Mouse (Mus musculus): Measurements from ENCODE around the gene Dpysl5.
"Not testable (repeated sequence)": the region's sequence is repeated elsewhere in the genome, so short reads cannot be mapped to it uniquely, and the experiment has no call there.

Dpysl5 gene

DNA sequence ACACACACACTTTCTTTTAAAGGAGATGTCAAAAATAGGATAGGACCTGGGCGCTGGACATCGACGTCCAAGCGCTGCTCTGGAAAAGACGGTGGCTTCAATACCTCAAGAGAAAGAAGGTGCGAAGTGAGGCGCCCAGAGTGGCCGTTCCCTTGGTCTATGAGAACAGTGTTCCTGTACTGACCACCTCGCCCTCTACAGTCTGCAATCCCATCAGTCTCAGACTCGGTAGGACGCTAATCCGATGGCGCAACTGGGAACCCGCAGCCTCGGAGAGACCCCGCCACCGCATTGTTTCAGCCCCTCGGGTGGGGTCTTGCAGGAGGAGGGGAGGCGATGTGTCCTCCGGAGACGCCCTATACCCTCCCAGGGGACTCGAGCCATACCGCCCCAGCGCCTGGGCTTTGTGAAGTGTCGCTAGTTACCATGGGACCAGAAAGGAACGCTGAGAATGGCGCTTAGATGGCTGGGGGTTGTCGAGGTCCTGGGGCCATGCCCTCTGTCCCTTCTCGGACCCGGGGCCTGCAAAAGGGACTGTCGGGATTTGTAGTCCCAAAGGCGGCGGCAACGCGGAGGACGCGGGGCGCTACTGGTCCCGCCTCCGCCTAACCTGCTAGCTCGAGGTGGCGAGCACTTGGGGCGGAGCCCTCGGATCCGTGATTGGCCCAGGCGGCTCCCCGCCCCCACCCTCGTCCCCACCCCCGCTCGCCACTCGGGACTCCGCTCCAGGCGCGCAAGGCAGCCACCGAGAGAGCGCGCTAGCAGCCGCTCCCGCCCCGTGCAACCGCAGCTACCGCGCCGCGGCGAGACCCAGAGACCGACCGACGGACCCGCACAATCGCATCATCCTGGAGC, at the start of gene Dpysl5:
Dpysl5 (plus strand) TSS at position 418 of the 855 bp plus-strand sequence.
- no peak for DNase-seq (ENCODE audit: extremely low read depth, low read depth, low spot score)

DNA sequence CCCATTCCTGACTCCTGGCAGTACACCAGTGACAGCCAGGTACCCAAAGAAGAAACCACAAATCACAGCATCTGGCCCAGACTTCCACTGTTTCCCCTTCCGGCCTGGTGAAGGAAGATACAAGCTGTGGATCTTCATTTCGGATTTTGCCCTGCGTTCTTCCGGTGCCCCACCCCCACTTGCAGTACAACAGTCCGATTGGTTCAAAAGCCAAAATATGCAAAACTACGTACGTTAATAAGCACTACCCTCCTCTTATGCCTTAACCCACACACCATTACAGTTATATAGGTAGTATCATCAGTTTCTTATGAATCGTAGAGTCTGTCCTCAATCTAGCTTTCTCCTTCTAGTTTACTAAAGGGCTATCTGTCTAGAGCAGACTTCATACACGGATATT, 46.0 kb upstream of the Dpysl5 start:
- no peak for DNase-seq (ENCODE audit: extremely low read depth, low read depth, low spot score)

DNA sequence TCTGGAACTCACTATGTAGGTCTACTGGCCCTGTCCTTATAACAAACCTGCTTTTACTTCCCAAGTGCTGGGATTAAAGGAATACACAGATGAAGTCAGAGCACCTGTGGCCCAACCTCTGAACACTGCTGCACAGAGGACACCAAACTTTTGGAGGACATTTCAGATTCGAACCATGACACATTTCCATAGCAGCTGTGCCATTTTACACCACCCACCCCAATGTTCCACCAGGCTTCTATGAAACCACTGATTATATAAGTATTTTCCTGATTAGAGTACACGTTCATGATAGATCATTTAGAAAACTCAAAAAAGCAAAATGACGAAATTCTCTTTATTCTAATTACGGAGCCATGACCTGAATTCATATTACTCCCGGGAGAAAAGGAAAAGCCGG, 45.4 kb upstream of the Dpysl5 start:
- DNase-seq (ENCODE audit: extremely low read depth, low read depth, low spot score): no peak

DNA sequence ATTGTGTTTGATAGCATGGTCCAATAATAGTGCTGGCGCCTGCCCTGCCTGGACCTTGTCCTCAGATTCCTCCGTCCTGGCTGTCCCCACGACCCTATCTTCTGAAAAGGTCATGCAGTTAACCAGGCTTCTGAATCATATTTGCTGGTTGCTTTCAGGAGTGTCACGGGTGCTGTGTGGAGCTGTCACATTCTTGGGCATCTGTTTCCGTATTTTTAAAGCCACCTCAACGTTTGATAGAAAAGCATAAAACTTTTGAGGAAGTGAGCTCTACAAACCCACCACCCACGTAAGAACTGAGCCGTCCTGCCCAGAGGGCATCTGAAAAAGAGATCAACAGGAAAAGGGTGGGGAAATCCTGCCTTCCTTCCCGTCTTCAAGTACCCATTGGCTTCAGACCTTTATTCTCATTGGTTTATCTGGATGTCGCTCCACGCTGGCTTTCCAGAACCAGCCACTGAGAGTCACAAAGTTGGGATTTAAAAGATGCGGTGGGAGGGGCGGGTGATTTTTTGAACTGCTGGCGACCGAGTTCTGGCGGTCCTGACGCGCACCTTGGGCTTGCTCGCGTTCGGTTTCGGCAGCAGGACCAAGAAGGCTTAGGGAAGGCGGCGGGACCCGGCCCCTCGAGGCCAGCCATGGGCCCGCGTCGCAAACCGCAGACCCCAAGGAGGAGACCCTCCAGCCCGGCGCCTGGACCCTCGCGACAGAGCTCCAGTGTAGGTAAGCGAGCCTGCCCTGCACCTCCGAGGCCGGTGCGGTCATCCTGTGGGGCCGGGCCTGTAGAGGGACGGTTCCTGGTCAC, 44.8 kb upstream of the Dpysl5 start, which contains the start of gene Cenpa:
Cenpa (plus strand) TSS at position 387 of the 805 bp plus-strand sequence.
- peak; percentile 94 for DNase-seq (ENCODE audit: extremely low read depth, low read depth, low spot score)

DNA sequence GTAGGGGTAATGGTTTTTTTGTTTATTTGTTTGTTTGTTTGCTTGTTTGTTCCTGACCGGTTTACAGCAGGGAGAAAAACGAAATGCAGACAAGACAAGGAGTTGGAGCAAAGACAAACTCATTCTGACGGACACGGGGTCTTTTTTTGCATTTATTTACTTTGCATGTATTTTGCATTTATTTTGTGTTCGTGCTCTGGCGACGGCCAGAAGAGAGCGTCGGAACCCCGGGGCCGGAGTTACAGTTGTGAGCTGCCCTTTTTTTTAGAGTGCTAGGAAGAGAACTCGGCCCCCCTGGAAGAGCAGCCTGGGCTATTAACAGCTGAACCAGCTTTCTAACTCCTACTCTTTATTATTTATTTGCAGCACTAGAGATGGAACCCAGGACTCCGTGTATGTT, 44.1 kb upstream of the Dpysl5 start:
- DNase-seq (ENCODE audit: extremely low read depth, low read depth, low spot score): no peak

DNA sequence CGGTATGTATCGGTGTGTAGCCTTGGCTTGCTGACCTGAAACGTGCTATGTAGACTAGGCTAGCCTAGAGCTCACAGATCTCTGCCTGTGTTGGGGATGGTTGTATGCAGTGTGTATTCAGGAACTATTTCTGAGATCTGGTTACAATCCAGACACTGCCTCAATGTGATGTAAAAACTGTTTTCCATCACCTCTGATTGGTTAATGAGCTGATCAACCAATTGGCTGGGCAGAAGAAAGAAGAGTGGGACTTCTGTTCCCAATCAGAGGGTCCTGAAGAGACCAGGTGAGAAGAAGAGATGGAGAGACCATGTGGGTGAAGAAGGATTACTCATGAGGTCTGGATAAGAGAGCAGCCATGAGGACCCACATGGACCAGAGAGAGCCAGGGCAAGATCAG, 43.7 kb upstream of the Dpysl5 start:
- DNase-seq (ENCODE audit: extremely low read depth, low read depth, low spot score): no peak

DNA sequence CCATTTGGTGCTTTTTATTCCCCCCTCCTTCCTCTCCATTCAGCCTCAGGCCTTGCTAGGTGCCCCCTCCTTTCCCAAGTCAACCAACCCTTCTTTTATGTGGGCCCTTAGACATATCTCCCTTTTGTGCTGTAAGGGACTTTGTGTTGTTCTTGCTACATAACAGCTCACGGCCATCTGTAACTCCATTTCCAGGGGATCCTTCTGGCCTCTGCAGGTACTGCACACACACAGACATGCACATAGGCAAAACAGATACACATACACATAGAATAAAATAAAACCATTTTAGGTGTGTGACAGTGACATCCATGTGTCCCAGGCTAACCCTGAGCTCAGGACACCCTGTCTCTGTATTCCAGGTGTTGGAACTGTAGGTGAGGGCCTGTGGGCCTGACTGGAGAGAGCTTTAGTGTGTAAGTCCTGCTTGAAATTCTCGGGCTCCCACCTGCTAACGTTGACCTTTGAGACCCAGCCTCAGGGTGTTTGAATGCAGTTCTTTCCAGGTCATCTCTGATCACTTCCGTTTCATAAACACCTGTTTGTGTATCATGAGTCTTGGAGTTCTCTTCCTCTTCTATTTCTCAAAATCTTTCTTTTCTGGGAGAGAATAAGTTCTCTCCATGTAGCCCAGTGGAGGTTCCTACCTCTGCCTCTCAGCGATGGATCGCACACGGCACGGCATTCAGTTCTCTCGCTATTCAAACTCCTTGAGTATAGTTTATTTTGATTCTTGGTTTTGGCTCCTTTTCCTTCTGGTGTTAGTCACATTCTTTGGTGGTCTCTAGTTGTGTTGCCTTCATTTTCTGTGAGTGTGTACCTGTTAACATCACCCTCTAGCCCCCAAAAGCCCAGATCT, 42.5 kb upstream of the Dpysl5 start:
- DNase-seq (ENCODE audit: extremely low read depth, low read depth, low spot score): no peak

DNA sequence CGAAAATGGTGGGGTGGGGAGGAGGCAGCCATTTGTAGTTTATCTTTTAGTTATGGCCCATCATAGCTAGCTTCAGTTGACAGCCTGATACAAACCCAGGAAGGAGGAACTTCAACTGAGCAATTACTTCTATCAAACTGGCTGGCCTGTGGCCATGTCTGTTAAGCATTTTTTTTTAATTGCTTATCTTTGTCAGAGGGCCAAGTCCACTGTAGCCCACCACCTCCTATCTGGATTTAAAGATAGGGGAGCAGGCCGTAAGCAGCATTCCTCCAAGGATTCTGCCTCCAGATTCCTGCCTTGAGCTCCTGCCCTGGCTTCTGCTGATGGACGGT, 41.9 kb upstream of the Dpysl5 start:
- no peak for DNase-seq (ENCODE audit: extremely low read depth, low read depth, low spot score)

DNA sequence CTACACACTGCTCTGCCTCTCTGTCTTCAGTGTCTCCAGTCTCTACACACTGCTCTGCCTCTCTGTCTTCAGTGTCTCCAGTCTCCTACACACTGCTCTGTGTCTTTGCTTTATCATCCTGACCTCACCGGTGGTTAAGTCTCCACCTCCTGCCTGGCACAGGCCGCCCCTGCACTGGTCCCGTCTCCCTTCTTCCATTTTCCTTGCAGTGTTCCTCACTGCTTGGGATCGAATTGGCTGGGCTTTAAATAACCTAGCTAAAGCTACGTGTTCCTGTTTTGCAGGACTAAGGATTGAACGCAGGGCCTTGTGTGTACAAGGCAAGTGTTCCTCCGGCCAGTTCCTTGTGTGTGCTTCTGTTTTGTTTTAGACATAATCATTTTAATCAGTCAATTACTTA, 41.3 kb upstream of the Dpysl5 start:
- no peak for DNase-seq (ENCODE audit: extremely low read depth, low read depth, low spot score)

DNA sequence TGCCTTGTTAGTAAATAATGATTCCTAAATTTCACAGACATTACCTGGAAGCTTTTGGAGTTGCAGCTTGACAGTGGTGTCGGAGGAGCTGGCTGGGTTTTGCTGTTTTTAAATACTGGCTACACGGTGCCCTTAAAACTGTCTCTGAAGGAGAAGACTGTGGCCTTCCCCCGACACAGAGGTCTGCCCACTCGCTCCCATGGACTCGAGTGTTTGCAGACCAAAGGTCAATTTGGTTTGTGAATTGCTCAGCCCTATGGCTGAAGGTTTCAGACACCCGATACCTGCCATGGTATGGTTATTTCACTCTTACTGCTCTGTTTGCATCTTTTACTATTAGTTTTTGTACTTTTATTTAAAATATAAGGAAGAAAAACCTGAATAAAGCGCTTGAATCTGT, 37.4 kb upstream of the Dpysl5 start:
- DNase-seq (ENCODE audit: extremely low read depth, low read depth, low spot score): no peak

DNA sequence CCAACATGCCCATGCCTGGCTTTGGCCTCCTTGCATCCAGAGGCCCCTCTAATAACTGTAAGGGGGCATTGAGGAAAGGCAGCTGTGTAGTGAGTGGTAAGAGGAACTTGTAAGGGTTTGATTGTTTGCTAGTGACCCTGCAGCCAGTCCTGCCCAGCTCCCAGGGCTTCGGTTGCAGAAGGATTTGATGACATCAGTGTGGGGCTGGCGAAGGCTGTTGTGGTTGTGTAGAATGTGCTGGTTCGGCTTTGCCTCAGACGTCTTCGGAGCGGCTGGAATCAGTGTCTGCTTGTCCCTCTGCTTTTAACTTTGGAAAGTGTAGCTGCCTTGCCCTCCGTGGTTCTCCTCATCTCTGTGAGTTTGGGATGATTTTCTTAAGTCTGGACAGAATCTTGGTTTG, 34.6 kb upstream of the Dpysl5 start:
- no peak for DNase-seq (ENCODE audit: extremely low read depth, low read depth, low spot score)

DNA sequence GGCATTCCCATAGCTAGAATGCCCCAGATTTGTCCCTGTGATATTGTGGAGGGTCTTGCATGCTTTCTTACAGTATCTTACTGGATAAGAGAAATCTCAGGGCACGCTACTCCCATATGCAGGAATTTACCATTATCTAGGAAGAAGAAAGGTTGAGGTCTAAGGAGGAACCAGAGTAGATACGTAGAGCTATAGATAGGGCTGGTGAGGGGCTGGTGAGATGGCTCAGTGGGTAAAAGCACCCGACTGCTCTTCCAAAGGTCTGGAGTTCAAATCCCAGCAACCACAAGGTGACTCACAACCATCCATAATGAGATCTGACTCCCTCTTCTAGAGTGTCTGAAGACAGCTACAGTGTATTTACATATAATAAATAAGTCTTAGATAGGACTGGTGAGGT, 33.3 kb upstream of the Dpysl5 start:
- not testable (repeated sequence) for DNase-seq (ENCODE audit: extremely low read depth, low read depth, low spot score)

DNA sequence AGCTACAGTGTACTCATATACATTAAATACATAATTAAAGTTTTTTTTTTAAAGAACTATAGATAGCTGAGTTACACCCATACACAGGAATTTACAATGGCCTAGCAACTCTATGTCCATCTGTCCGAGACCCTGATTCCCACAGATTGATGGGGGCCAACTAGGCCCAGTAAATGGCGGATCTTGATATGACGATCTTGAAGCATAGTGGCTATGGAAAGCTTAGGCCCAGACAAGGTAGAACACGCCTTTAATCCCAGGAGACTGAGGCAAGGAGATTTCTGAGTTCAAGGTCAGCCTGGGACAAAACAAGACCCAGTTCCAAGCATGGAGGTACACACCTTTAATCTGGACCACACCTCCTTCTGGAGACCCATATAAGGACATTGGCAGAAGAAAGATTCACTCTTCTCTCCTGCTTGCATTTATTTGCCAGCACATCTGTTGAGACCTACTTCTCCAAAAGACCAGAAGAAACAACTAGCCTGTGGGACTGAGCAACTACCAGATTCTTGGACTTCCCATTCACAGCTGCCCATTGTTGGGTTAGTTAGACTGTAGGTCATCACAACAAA, 32.6 kb upstream of the Dpysl5 start:
- DNase-seq (ENCODE audit: extremely low read depth, low read depth, low spot score): no peak

DNA sequence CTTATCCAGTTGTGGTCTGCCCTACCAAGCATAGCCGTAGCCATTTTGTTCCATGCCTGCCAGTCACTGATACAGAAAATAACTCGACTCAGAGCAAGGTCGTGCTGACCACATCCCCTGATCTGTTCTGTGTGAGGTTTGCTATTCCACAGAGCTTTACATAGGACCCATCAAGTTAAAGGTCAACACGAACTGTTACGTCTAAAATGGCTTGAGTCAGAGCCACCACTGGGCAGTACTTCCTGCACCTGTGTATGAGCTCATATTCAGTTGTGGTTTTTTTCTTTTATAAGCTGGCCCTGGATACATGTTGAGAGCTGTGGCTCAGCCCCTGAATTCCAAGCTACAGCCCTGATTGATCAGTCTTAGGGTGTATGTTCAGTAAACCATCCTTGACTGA, 31.8 kb upstream of the Dpysl5 start:
- DNase-seq (ENCODE audit: extremely low read depth, low read depth, low spot score): no peak

DNA sequence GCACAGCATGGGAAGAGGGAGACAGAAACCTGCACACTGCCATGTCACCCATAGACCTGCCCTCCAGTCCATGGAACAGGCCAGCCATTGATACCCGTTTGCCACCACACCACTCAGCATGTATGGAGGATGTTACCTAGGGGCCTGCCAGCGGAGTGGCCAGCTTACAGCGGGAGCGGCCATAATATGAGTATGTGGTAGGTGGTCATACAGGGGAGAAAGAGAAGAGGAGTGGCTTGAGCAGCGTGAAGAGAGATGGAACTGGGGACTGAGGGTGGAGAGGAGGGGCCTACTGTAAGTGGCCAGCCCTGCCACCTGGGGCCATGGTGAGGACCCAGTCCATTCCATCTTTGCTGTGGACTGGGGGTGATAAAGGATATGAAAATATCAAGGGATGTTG, 29.4 kb upstream of the Dpysl5 start:
- DNase-seq (ENCODE audit: extremely low read depth, low read depth, low spot score): no peak

DNA sequence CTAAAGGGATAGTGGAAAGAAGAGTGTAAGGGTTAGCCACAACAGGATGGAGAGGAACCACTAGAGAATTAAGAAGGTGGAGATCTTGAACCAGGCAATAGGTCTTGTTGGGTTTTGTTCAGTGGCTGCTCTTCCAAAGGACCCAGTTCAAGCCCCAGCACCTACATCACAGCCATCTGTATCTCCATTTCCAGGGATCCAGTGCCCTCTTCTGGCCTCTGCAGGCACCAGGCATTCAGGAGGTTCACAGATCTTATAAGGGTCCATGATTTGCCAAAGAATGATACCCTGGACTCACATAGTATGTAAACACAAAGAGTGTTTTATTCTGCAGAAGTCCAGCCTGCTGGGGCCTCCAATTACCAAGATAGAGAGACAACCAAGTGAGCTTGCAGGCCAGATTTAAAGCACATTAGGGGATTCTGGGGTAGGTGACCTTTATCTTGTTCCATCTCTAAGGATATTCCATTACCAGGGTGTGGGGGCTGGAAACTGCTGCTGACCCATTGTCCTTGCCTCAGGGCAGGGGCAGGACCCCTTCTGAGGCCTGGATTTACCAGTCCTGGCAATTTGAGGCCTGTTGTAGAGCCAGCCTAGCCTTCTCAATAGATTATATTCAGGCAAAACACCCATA, 28.3 kb upstream of the Dpysl5 start:
- no peak for DNase-seq (ENCODE audit: extremely low read depth, low read depth, low spot score)

DNA sequence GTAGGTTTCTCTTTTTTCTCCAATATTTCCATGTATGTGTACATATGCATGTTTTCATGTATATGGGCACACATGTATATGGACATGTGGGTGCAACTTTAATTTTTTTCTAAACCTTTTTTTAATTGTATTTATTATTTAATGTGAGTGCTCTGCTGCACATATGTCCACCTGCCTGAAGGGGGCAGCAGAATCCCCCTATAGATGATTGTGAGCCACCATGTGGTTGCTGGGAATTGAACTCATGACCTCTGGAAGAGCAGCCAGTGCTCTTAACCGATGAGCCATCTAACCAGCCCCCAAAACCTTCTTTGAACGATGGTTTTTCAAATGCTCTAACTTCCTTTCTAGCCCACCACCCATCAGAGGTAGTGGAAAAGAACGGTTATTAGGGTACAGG, 27.4 kb upstream of the Dpysl5 start:
- no peak for DNase-seq (ENCODE audit: extremely low read depth, low read depth, low spot score)

DNA sequence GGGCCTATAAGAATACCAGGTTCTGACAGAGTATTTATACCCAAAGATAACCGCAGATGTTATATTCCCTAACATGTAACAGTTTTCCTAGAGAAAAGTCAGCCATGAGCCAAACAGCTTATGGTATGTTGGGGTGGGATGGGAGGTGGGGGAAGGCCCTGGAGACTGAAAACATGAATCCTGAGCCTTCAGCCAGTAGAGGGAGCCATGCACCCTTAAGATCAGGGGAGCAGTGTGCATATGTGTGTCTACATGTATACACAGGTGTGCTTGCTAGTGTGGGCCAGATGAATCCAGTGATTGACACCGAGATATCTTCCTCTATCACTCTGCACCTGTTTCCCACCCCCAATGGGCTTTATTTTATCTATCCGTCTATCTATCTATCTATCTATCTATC, 24.6 kb upstream of the Dpysl5 start:
- no peak for DNase-seq (ENCODE audit: extremely low read depth, low read depth, low spot score)

DNA sequence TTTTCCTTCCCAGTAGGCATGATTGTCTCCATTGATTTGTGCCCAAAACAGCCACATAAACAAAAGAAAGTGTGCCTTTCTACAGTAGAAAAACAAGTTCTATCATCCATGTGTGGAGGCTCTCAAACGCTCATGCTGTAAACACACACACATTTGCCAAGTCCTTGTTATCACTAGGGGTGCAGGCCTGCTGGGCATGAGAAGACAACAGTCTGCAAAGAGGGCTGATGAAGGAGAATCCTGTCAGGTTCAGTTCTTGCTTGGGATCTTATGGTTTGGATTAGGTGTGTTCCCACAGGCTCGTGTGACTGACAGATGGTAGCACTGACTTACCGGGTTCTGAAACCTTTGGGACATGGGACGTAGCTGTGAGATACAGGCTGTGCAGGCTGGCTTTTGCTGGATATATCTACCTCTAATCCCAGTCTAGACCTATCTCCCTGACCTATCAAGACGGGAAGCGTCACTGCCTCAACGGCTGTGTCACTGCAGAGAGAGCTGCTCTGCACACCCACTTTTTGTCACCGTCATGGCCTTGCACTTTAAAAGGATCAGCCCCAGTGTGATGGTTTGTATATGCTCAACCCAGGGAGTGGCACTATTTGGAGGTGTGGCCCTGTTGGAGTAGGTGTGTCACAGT, 10.9 kb upstream of the Dpysl5 start:
- DNase-seq (ENCODE audit: extremely low read depth, low read depth, low spot score): no peak

DNA sequence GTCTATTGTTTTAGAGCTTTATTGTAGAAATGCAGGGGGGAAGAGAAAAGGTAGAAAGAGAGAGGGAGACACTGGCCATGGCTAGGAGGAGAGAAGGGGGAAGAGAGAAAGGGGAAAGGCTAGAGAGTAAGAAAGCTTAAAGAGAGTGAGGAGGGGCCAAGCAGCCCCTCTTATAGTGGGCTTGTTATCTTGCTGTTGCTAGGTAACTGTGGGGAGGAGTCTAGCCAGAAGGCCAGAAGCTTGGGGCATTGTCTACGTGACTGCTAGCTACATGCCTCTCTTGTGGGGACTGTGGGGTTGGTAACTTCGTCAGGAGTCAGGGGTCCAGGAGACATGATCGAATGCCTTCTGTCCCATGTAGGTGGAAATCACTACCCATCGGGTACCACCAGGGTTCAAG, 10.0 kb upstream of the Dpysl5 start:
- not testable (repeated sequence) for DNase-seq (ENCODE audit: extremely low read depth, low read depth, low spot score)

All from fat pad, adult 2 months (tissue).